Mouse (Mus musculus) gastrocnemius, postnatal 14 days (tissue): ENCODE results near the gene Golt1a. TPM values are rescaled to one million over a fixed set of nuclear protein-coding genes. Genes with fewer than 3 reads are reported as not detected.

Source experiments
- DNase-seq: peaks from one replicate; pipeline ENCODE4 v3.0.0; 2021; ENCODE audit warnings: mixed read lengths
- intact Hi-C: fragments of 180-260 bp; cut with DNase I; formaldehyde crosslinking; loops from one replicate; pipeline ENCODE4 v1.15.1; 2025; ENCODE audit warnings: low total_unique reads
- total RNA-seq, 2 experiments: library from RNA; stranded (reverse); gene quantifications; 2 replicates each; pipeline ENCODE4 v1.2.3; 2021

The Golt1a gene
- total RNA-seq, 2 experiments from 2014 or later: not detected

DNA sequence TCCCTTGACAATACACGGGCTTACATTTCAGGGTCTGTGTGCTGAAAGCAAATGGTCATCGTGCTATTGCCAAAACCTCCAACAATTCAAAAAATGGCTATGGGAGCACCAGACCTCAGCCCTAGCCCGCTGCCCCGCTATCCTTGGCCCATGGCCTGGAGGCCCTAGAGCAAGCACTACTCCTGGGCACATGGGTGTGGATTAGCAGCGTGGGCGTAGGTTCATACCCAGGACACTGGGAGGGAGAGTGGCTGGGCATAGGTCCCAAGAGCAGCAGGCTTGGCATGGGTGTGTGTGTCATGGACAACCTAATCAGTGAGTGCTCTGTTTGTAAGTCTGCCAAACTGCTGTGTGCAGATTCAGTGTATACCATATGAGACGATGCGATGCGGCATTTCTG, 13.2 kb upstream of the Golt1a start:
- intact Hi-C loops: no loop called here
- peak; percentile 47 for DNase-seq

DNA sequence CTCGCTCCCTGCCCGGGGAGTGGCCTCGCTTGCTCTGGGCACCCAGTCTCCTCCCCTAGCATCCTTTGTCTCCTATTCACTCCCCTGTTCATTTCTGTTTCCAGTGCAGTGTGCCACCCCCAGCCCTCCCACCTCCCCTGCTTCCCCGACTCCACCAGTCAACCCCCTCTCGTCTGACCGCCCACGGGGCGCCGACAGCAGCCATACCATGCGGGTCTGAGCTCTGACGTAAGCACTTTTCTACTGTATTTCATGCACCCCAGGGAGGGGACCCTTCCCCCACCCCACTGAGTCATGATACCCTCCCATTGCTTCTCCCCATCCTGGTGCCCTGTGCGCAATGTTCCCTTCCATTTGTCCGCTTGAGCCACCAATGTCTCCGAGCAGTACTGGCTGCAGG, 10.8 kb upstream of the Golt1a start:
- intact Hi-C loops: no loop called here
- no peak for DNase-seq

DNA sequence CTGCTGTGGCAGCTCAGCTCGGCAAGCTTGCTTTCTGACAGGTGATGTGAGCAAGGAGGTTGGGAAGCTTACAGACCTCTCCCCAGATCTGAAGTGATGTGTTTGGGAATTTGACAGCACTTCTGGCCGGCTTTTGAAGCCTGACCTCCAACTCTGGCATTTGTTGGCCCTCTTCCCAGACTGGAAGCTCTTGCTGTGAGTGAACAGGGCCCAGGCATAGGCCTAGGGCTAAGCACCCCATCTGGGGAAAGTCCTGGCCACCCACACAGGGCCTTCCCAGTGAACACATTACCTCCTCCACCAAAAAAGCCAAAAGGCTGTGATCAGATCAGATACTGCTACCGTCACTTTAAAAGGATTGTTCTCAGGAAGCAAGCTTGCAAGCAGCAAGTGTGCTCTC, 7.1 kb upstream of the Golt1a start:
- peak; percentile 54 for DNase-seq
- intact Hi-C loops: no loop called here

GRCm38 (mm10) chr1:133306842-133307241, 2.8 kb upstream of the Golt1a start:
- DNase-seq: peak; percentile 80
- intact Hi-C loops: no loop called here

- intact Hi-C loops: no loop called here
- no peak for DNase-seq
These were observed 2.3 kb upstream of the Golt1a start for GRCm38 (mm10) chr1:133307318-133307717.

DNA sequence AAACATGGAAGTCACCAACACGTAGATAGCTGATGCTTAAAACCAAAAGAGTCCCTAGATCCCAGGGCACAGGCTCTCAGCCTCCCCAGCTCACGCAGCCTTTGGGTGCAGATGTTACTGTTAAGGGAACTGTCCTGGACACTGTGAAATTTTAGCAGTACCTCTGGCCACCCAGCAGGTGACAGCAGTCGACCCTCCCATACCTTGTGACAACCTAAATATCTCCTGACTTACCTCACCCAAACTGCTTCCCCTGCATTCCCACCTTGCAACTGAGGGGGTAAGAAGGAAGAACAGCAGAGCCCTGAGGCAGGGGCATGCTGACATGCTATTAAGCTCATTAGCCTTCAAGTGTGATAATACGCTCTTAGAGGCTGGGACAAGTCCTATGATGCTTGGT, 1.6 kb downstream of the Golt1a start:
- intact Hi-C loops: loop anchor here (5.0 kb wide), 2 partner anchors 41 to 296 kb away; partner anchors contain the start of gene Ren1
- no peak for DNase-seq

DNA sequence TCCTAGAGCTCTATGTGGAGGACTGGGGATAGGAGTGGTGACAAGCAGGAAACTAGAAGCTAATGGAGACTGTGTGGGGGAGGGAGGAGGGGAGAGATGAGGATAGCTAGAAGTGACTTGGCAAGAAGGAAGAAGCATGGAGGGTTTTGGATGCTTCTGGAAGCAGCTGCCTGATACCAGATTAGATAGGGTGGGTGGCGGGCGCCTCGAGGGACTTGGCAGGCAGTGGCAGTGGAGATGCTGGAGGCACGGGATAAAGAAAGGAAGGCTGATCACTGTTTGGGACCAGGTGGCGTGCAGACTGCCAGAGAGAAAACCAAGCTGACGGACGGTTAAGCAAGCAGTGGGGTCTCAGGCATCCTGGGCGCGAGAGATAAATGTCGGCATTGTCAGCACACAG, 2.3 kb downstream of the Golt1a start:
- intact Hi-C loops: loop anchor here (5.0 kb wide), 2 partner anchors 40 to 295 kb away; partner anchors contain the start of gene Ren1
- DNase-seq: no peak

- peak; percentile 52 for DNase-seq
- intact Hi-C loops: loop anchor here (5.0 kb wide), 2 partner anchors 38 to 293 kb away; partner anchors contain the start of gene Ren1
These were observed 4.8 kb downstream of the Golt1a start for GRCm38 (mm10) chr1:133314364-133314763.

GRCm38 (mm10) chr1:133315775-133316174, 6.2 kb downstream of the Golt1a start:
- intact Hi-C loops: no loop called here
- no peak for DNase-seq

DNA sequence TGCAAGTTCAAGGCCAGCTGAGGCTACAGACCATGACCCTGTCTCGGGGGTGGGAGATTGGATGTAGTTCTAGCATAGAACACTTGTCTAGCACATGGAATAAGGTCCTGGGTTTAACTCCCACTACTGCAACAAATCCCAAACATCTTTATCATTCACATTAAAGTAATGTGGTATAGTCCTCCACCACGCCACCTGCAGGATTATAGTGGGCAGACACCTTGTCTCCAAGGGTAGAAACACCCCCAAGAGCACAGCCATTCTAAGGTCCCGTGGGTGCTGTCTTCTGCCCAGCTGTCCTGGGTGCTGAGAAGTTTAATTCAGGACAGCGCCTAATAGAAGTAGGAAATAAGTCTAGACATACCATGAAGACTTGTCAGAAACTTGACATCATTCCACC, 7.0 kb downstream of the Golt1a start:
- no peak for DNase-seq
- intact Hi-C loops: no loop called here

- intact Hi-C loops: no loop called here
These were observed 7.5 kb downstream of the Golt1a start for GRCm38 (mm10) chr1:133317149-133317548.

GRCm38 (mm10) chr1:133321267-133321925, 11.8 kb downstream of the Golt1a start, which contains the start of gene Kiss1:
Gene Kiss1, plus strand, starts transcription at chr1:133321875.
- intact Hi-C loops: no loop called here
- DNase-seq: no peak

More at GRCm38 (mm10) chr1:133317149-133317548, 7.5 kb downstream of the Golt1a start:
- DNase-seq: no peak

- intact Hi-C loops: no loop called here
- DNase-seq: no peak
These were observed 13.7 kb downstream of the Golt1a start for GRCm38 (mm10) chr1:133323333-133323732.

DNA sequence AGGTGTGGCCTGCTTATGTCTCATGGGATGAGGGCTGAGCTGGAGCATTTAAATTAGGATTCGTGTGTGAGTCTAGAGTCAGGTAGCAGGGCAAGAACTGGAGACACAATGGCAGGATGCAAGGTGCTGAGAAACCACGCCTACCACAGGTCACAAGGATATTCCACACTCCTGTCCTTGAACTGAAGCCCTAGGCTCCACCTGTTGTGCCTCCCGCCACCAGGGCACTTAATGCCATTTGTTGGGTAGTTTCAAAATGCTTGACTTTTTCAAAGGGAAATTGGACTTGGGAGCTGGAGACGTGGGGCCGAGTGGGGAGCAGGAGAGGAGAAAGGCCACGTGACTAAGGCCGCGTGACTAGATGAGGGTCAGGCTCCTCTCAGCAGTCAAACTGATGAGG, 16.4 kb downstream of the Golt1a start:
- intact Hi-C loops: no loop called here

GRCm38 (mm10) chr1:133327094-133327493, 17.5 kb downstream of the Golt1a start:
- no peak for DNase-seq
- intact Hi-C loops: no loop called here

More for the DNA sequence above, 16.4 kb downstream of the Golt1a start:
- no peak for DNase-seq

DNA sequence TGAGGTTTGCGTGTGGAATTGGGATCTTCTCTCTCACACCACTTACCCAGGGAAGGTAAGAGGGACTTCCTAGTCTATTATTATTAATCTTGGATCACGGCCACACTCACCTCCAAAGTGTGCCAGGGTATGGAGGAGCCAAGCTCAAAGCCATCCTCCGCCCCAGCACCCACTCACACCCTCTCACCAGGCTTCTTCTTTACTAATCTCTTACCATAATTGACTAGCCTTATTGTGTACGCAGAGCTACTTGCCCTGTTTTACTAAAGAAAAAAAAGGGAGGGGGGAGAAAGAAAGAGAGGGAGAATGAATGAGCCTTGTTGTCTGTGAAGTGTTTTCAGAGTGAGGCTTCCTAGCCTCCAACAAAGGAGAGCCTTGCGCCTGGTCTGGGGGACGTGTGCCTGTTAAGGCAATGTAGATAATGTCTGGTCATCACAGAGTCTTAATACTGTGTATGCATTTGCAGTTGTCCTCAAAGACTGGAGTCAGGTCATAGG, 18.7 kb downstream of the Golt1a start:
- intact Hi-C loops: no loop called here

GRCm38 (mm10) chr1:133328896-133329637, 19.5 kb downstream of the Golt1a start:
- no peak for DNase-seq
- intact Hi-C loops: no loop called here

More for the DNA sequence above, 18.7 kb downstream of the Golt1a start:
- no peak for DNase-seq

GRCm38 (mm10) chr1:133329638-133329964, 20.0 kb downstream of the Golt1a start:
- no peak for DNase-seq
- intact Hi-C loops: no loop called here

- intact Hi-C loops: no loop called here
- DNase-seq: no peak
These were observed 21.5 kb downstream of the Golt1a start for GRCm38 (mm10) chr1:133331142-133331541.

DNA sequence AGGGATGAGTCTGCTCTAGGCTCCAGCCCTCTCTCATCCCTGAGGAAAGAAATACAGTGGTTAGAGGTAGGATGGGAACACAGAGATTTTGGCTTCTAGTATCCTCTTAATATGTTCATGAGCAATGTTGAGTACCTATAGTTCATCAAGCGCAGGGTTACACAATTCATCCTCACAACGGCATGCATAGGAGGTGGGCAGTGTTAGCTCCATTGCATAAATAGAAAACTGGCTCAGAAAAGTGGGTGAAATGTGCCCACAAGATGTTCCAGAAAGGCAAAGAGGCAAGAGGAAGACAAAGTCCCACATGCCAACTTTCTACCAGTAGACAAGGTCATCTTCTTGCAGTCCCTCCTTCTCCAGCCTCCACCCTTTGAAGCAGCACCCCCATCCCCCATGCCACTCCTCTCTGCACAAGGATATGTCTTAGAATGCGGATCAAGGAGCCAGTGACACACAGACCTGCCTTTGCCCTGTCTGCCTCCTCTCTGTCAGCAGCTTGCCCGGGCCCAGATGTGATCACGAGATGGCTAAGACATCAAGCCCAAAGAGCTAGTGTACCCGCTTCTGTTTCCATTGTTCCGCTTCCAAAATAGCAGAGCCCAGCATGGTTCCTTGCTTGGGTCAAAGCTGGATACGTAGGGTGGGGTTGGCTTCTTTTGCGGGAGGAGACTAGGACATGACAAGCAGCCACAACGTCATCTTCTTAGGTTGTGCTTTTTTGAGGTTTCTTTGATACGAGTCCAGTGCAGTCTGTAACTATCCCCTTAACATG, 23.2 kb downstream of the Golt1a start:
- DNase-seq: no peak
- intact Hi-C loops: no loop called here
